Mouse (Mus musculus) G1E (cell line): ENCODE data around the gene Supt6.

Source experiments
- GATA1 ChIP-seq: IDR thresholded peaks from 2 replicates; pipeline ENCODE4 v1.6.1; 2012; ENCODE audit warnings: borderline replicate concordance, low read length, inconsistent platforms, mixed read lengths
- TAL1 ChIP-seq: conservative IDR thresholded peaks from 2 replicates; pipeline ENCODE4 v1.6.1; 2012; ENCODE audit warnings: low read depth, low read length, inconsistent platforms, mixed read lengths

- TF ChIP-seq TAL1 = no peak
- no peak for TF ChIP-seq GATA1
Measured at GRCm38 (mm10) chr11:78189234-78190040, 56.4 kb downstream of the Supt6 start.
